Mouse (Mus musculus) gonadal fat pad, adult 2 months (tissue): Measurements from ENCODE around the gene 2610528A11Rik. TPM values are rescaled to one million over a fixed set of nuclear protein-coding genes. Genes with fewer than 3 reads are reported as not detected.
"Not testable (repeated sequence)": the region's sequence is repeated elsewhere in the genome, so short reads cannot be mapped to it uniquely, and the experiment has no call there.

ENCODE experiments used
- DNase-seq: peaks from one replicate; pipeline ENCODE4 v3.0.0-alpha.2; 2012; ENCODE audit warnings: low read depth
- polyA plus RNA-seq: library from polyadenylated mRNA; depleted of rRNA; stranded (reverse); fragments of >200 nt; gene quantifications from 2 replicates; pipeline ENCODE4 v1.2.3, GENCODE M21; 2012; rRNA removed

Gene 2610528A11Rik
- 0.85 TPM in 1 of 2 replicates, not detected in the other for polyA plus RNA-seq

DNA sequence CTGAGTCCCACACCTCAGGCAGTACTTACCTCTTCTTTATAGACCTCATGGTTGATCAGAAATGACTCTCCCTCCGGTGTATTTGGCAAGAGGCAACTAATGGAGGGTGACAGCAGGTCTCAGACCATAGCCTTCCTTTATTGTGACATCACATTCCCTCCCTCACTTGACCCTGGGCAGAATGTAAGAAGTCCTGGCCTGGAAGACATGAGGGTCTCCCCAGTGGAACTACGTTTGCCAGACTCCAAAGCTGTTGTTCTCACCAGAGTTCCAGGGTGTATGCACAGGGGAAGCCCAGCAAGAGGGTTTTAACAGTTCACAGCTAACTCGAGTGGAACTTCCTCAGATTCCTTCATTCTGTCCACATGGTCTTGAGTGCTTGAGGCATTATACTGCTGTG is at the start of gene 2610528A11Rik:
Gene 2610528A11Rik, minus strand, starts transcription at position 101 of the 400 bp plus-strand sequence.
- DNase-seq: no peak

GRCm38 (mm10) chr14:37163277-37163956 is 49.6 kb upstream of the 2610528A11Rik start:
- DNase-seq: no peak

GRCm38 (mm10) chr14:37154391-37154790 is 40.6 kb upstream of the 2610528A11Rik start:
- DNase-seq: no peak

- DNase-seq: no peak
Observed at GRCm38 (mm10) chr14:37139051-37139710, 25.4 kb upstream of the 2610528A11Rik start.

DNA sequence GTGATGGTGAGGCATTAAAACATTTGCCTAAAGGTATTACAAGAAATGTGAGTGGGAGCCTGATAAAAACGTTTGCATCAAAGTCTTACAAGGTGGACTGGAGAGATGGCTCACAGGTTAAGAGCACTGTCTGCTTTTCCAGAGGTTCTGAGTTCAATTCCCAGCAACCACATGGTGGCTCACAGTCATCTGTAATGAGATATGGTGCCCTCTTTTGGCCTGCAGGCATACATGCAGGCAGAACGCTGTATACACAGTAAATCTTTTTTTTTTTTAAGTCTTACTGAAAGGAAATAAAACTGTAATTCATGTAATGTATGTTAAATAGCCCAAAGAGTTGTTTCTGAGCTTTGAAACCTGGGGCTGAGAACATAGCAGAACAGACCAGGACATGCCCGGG is 23.8 kb upstream of the 2610528A11Rik start:
- DNase-seq: not testable (repeated sequence)

DNA sequence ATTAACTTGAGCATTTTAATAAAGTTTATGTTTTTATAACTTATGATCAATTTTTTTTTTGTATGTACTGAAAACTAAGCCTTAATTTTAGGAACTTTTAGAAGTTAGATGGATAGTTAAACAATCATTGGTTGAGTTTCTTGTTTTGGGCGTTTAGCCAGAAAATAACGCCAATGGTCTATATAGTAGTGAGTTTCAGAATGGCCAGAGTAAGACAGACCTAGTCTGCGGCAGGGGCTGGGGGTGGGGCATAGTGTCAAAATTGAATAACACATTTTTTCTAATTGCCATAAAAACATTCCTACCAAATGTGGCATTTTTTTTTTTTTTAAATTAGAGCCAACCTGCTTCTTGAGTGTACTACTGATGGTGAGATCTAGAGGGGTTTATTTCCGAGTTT is 22.3 kb upstream of the 2610528A11Rik start:
- DNase-seq: no peak

- no peak for DNase-seq
Observed at GRCm38 (mm10) chr14:37135671-37136070, 21.8 kb upstream of the 2610528A11Rik start.

DNA sequence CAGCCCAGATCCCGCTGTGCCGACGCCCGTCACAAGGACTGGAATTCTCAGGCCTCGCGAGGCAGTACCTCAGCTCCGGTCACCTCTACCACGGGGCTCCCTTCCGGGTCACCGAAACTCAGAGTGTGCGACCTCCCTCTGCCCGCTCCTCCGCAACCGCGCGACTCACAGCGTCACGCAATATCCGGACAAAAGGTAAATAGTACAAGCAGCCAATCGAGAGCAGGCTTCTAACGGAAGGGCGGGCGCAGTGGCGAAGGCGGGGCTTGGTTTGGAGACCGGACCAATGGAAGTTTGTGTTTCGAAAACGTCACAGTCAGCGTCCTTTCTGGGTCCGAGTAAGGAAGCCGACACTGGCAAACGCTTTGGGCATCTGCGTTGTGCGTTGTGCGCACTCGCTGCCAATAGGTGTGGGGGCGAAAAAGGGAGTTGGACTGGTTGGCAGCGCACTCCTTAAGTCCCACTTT is 21.3 kb upstream of the 2610528A11Rik start, which contains the start of gene Ghitm:
Gene Ghitm, minus strand, starts transcription at position 146 of the 467 bp plus-strand sequence.
- peak; percentile 86 for DNase-seq

GRCm38 (mm10) chr14:37134304-37135126 is 20.7 kb upstream of the 2610528A11Rik start:
- no peak for DNase-seq

- DNase-seq: no peak
Observed at GRCm38 (mm10) chr14:37127652-37128051, 13.8 kb upstream of the 2610528A11Rik start.

DNA sequence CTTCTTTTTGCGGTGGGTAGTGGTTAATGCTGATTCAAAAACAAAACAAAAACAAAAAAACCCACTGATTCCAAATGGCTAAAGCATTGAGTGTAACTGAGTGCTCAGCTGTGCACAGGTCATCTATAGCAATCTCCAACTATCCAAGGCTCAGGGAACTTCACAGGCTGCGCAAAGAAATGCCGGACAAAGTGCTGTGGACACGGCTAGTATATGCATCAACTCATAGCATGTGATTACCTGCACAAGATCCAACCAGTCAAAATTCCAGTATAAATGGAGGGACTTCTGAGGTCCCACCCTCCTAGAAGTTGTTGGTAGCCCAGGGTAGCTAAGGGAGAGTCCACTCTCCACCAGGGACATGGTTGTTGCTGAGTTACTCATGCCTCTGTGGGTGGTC is 5.4 kb upstream of the 2610528A11Rik start:
- no peak for DNase-seq

GRCm38 (mm10) chr14:37112931-37113330 is 891 bp downstream of the 2610528A11Rik start:
- DNase-seq: no peak

GRCm38 (mm10) chr14:37111371-37111770 is 2.5 kb downstream of the 2610528A11Rik start:
- DNase-seq: no peak

GRCm38 (mm10) chr14:37110456-37110855 is 3.4 kb downstream of the 2610528A11Rik start:
- DNase-seq: no peak

GRCm38 (mm10) chr14:37109975-37110374 is 3.8 kb downstream of the 2610528A11Rik start:
- DNase-seq: no peak

- no peak for DNase-seq
Observed at GRCm38 (mm10) chr14:37109460-37109859, 4.4 kb downstream of the 2610528A11Rik start.

DNA sequence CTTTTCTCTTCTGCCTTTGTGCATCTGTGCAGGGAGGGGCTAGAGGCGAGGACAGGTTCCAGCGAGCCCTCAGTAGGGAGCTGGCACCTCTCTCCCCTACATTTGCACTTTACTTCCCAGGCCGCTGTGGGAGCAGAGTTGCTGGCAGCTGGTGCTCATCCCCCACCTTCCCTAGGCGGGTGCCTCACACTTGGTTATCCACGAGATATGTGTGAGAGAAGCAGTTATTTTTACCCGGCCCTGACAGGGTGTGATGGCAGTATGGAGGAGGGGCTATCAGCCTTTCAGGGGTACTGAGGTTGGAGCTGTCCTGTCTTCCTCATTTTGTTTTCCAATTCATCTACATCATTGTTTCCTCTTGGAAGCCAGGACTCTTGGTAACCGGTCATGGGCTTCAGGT is 8.0 kb downstream of the 2610528A11Rik start:
- DNase-seq: no peak

DNA sequence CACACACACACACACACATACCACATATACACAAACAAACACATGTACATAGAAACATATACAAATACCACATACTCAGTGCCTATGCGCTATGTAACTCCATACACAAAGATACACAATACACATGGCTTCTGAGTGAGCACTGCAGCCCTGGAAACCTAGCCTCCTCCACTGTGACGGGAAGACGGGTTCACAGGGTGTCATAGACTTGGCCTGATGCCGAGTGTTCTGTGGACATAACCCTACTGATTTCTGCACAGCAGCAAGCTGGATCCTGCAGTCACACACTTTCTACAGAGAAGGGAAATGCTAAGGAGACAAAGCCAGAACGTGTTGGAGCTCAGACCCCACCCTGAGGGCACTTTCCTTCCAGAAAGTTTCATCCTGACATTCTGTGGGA is 9.1 kb downstream of the 2610528A11Rik start:
- peak; percentile 27 for DNase-seq

GRCm38 (mm10) chr14:37102484-37102883 is 11.3 kb downstream of the 2610528A11Rik start:
- DNase-seq: no peak

DNA sequence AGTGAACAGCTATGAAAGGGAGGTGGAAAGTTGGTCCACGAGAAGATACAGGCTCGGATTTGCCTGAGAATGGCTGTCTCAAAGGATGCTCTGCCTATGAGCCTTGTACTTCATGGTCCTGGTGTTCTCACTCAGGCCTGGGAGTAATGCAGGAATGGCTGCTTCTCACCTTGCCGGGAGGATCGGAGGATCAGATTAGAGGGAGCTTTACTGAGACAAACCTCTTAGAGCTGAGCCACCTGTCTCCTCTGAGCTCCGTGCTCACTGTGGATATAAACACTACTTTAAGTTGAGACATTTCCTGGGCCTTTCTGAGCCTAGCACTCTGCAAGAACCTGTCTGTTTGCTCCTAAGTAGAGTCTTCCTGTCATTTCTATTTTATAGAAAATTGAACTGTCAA is 12.3 kb downstream of the 2610528A11Rik start:
- no peak for DNase-seq

GRCm38 (mm10) chr14:37097956-37098530 is 15.8 kb downstream of the 2610528A11Rik start, which contains the start of gene Cdhr1:
Gene Cdhr1 (minus strand): TSS chr14:37098347.
- DNase-seq: no peak

GRCm38 (mm10) chr14:37095556-37095955 is 18.3 kb downstream of the 2610528A11Rik start:
- no peak for DNase-seq
